25 mouse cellular contexts compared by ENCODE assay signal in genomic region chr6:138011955-138012354, GRCm38 (mm10).
"Had no signal": no experiment of that assay in that cellular context is flagged by ENCODE, and none has a peak within 500 bp of the region (broad histone marks: within the 10 kb centered on the region; RNA-seq: fewer than 3 reads in every experiment).

No protein-coding gene starts in this region.

- DNase-seq: gastrocnemius, adult 2 months; gastrocnemius, postnatal 10 days; gastrocnemius, postnatal 25 days; heart, adult 2 months; heart, postnatal 14 days; heart, postnatal 4 days; kidney, adult 11 months; kidney, adult 2 months; kidney, postnatal 10 days; kidney, postnatal 25 days; kidney, postnatal 4 days; liver had no signal

- H3K4me1 ChIP-seq: heart, embryonic 13.5 days; heart, embryonic 15.5 days; hindbrain, embryonic 10.5 days; hindbrain, embryonic 12.5 days; hindbrain, embryonic 15.5 days; limb, embryonic 10.5 days; limb, embryonic 12.5 days had no signal

- H3K9me3 ChIP-seq: heart, embryonic 15.5 days; hindbrain, embryonic 10.5 days; hindbrain, embryonic 15.5 days; limb, embryonic 10.5 days; limb, embryonic 12.5 days had no signal

- H3K9ac ChIP-seq: heart, embryonic 13.5 days; heart, embryonic 15.5 days; hindbrain, embryonic 12.5 days; hindbrain, embryonic 15.5 days; limb, embryonic 12.5 days had no signal

- H3K4me2 ChIP-seq: heart, embryonic 11.5 days; heart, embryonic 13.5 days; heart, embryonic 15.5 days; hindbrain, embryonic 12.5 days; hindbrain, embryonic 15.5 days; limb, embryonic 12.5 days had no signal

- H3K27ac ChIP-seq: gastrocnemius, adult 2 months; heart, adult 2 months; heart, embryonic 13.5 days; heart, embryonic 15.5 days; hindbrain, embryonic 10.5 days; hindbrain, embryonic 12.5 days; hindbrain, embryonic 15.5 days; hindbrain, postnatal 0 days; layer of hippocampus, adult 2 months; left cerebral cortex, adult 2 months; limb, embryonic 10.5 days; limb, embryonic 12.5 days had no signal

- H3K36me3 ChIP-seq: heart, embryonic 13.5 days; heart, embryonic 15.5 days; hindbrain, embryonic 10.5 days; hindbrain, embryonic 12.5 days; hindbrain, embryonic 15.5 days; limb, embryonic 10.5 days; limb, embryonic 12.5 days had no signal

- ATAC-seq: forebrain, embryonic 16.5 days; hindbrain, postnatal 0 days; intestine, embryonic 16.5 days had no signal

- H3K27me3 ChIP-seq: heart, embryonic 13.5 days; heart, embryonic 15.5 days; hindbrain, embryonic 12.5 days; hindbrain, embryonic 15.5 days; limb, embryonic 12.5 days had no signal

- H3K4me3 ChIP-seq: gastrocnemius, adult 2 months; heart, adult 2 months; heart, embryonic 13.5 days; heart, embryonic 15.5 days; hindbrain, embryonic 10.5 days; hindbrain, embryonic 12.5 days; hindbrain, embryonic 15.5 days; layer of hippocampus, adult 2 months; left cerebral cortex, adult 2 months; limb, embryonic 10.5 days; limb, embryonic 12.5 days had no signal
